Mouse (Mus musculus): Measurements from ENCODE around the gene Rabgap1l.
"Not testable (repeated sequence)": the region's sequence is repeated elsewhere in the genome, so short reads cannot be mapped to it uniquely, and the experiment has no call there.

Rabgap1l gene

GRCm38 (mm10) chr1:160693094-160693447, 99.9 kb downstream of the Rabgap1l start:
- no peak for DNase-seq (ENCODE audit: low read depth)

- DNase-seq (ENCODE audit: low read depth): no peak
Observed at GRCm38 (mm10) chr1:160692224-160693093, 100.6 kb downstream of the Rabgap1l start.

GRCm38 (mm10) chr1:160691196-160691590, 101.8 kb downstream of the Rabgap1l start:
- no peak for DNase-seq (ENCODE audit: low read depth)

- no peak for DNase-seq (ENCODE audit: low read depth)
Observed at GRCm38 (mm10) chr1:160690516-160691195, 102.4 kb downstream of the Rabgap1l start.

- no peak for DNase-seq (ENCODE audit: low read depth)
Observed at GRCm38 (mm10) chr1:160689511-160689910, 103.5 kb downstream of the Rabgap1l start.

GRCm38 (mm10) chr1:160684251-160684650, 108.8 kb downstream of the Rabgap1l start:
- no peak for DNase-seq (ENCODE audit: low read depth)

- DNase-seq (ENCODE audit: low read depth): no peak
Observed at GRCm38 (mm10) chr1:160681398-160682050, 111.5 kb downstream of the Rabgap1l start.

- no peak for DNase-seq (ENCODE audit: low read depth)
Observed at GRCm38 (mm10) chr1:160674763-160675162, 118.2 kb downstream of the Rabgap1l start.

- no peak for DNase-seq (ENCODE audit: low read depth)
Observed at GRCm38 (mm10) chr1:160672088-160672814, 120.8 kb downstream of the Rabgap1l start.

- DNase-seq (ENCODE audit: low read depth): no peak
Observed at GRCm38 (mm10) chr1:160655806-160656470, 137.1 kb downstream of the Rabgap1l start.

GRCm38 (mm10) chr1:160651691-160652090, 141.3 kb downstream of the Rabgap1l start:
- DNase-seq (ENCODE audit: low read depth): no peak

- no peak for DNase-seq (ENCODE audit: low read depth)
Observed at GRCm38 (mm10) chr1:160645416-160645815, 147.6 kb downstream of the Rabgap1l start.

- no peak for DNase-seq (ENCODE audit: low read depth)
Observed at GRCm38 (mm10) chr1:160628213-160628932, 164.6 kb downstream of the Rabgap1l start.

- DNase-seq (ENCODE audit: low read depth): not testable (repeated sequence)
Observed at GRCm38 (mm10) chr1:160624354-160625120, 168.5 kb downstream of the Rabgap1l start.

GRCm38 (mm10) chr1:160618201-160618600, 174.8 kb downstream of the Rabgap1l start:
- DNase-seq (ENCODE audit: low read depth): no peak

- no peak for DNase-seq (ENCODE audit: low read depth)
Observed at GRCm38 (mm10) chr1:160606425-160606824, 186.6 kb downstream of the Rabgap1l start.

- not testable (repeated sequence) for DNase-seq (ENCODE audit: low read depth)
Observed at GRCm38 (mm10) chr1:160603312-160603711, 189.7 kb downstream of the Rabgap1l start.

- no peak for DNase-seq (ENCODE audit: low read depth)
Observed at GRCm38 (mm10) chr1:160597369-160597768, 195.6 kb downstream of the Rabgap1l start.

GRCm38 (mm10) chr1:160596948-160597270, 196.1 kb downstream of the Rabgap1l start:
- no peak for DNase-seq (ENCODE audit: low read depth)

GRCm38 (mm10) chr1:160596252-160596947, 196.6 kb downstream of the Rabgap1l start:
- no peak for DNase-seq (ENCODE audit: low read depth)
